8 mouse cellular contexts compared by ENCODE assay signal in genomic region chr11:101732518-101733440, GRCm38 (mm10). TPM values are rescaled to one million over a fixed set of nuclear protein-coding genes. Genes with fewer than 3 reads are reported as not detected.
DNase-seq lines count a peak whose midpoint lies in the region; ATAC-seq and TF ChIP-seq lines count a peak whose summit lies in the region.

TSS of gene Dhx8 (plus strand) at chr11:101732919.

- peak; percentile 97 for ATAC-seq in kidney, embryonic 14.5 days (ENCODE audit: low FRiP score, low TSS enrichment)
- peak; percentile 93 for ATAC-seq in limb, embryonic 15.5 days (ENCODE audit: insufficient number of reproducible peaks, low FRiP score, low TSS enrichment, low read depth)

- H3K36me3 ChIP-seq in kidney, embryonic 14.5 days (ENCODE audit: control insufficient read depth, insufficient read depth, low read length) = peaks cover 29% of the 10 kb centered on the region
- peaks cover 28% of the 10 kb centered on the region for H3K36me3 ChIP-seq in limb, embryonic 15.5 days

- H3K4me1 ChIP-seq in bone marrow macrophage, adult 2 months (ENCODE audit: control insufficient read depth, insufficient read depth, low read length) = peaks cover 21% of the 10 kb centered on the region
- H3K4me1 ChIP-seq in embryonic fibroblast, embryonic 13.5 days (ENCODE audit: control insufficient read depth, insufficient read depth, low read length) = no peaks in the 10 kb centered on the region
- peaks cover 4% of the 10 kb centered on the region; the same call in 1 of the 2 replicates for H3K4me1 ChIP-seq in kidney, embryonic 14.5 days (ENCODE audit: control insufficient read depth, insufficient read depth, low read length)
- peaks cover 9% of the 10 kb centered on the region; the same call in 1 of the 2 replicates for H3K4me1 ChIP-seq in limb, embryonic 15.5 days

- TF ChIP-seq CTCF in bone marrow macrophage, adult 2 months (IDR thresholded peaks at IDR 0.05; ENCODE audit: low read depth, low read length) = peak; percentile 99
- peak; percentile 97 for TF ChIP-seq CTCF in embryonic fibroblast, embryonic 13.5 days (IDR thresholded peaks at IDR 0.05; ENCODE audit: borderline replicate concordance, insufficient read depth, low read length)

- DNase-seq in A20 (ENCODE audit: low read depth, low spot score) = peak; percentile 99
- DNase-seq in heart, adult 9 months (ENCODE audit: low spot score in 2 of 2) = peak; percentile 97 to 99
- DNase-seq in monocyte, adult 2 months (ENCODE audit: low read depth in 1 of 2, low spot score in 2 of 2) = peak; percentile 93 to 96
- DNase-seq in spleen, postnatal 36 days (ENCODE audit: low spot score in 2 of 2) = peak; percentile 96 to 97

- peak within 1 kb of the TSS; percentile 89 for H3K4me3 ChIP-seq in bone marrow macrophage, adult 2 months (ENCODE audit: insufficient read depth, low read length)
- peak within 1 kb of the TSS; percentile 78 for H3K4me3 ChIP-seq in embryonic fibroblast, embryonic 13.5 days (ENCODE audit: insufficient read depth, low read length)
- peak within 1 kb of the TSS; percentile 74 for H3K4me3 ChIP-seq in kidney, embryonic 14.5 days (ENCODE audit: low read length)
- H3K4me3 ChIP-seq in limb, embryonic 15.5 days = peak within 1 kb of the TSS; percentile 76

- 0 out of 2 replicates have a peak, but pooled peaks have one; percentile 60 for TF ChIP-seq POLR2A in bone marrow macrophage, adult 2 months (IDR thresholded peaks at IDR 0.05; ENCODE audit: borderline replicate concordance, low read depth, low read length)
- peak; percentile 74 for TF ChIP-seq POLR2A in embryonic fibroblast, embryonic 13.5 days (IDR thresholded peaks at IDR 0.05; ENCODE audit: low read depth, low read length)

- H3K9ac ChIP-seq in kidney, embryonic 14.5 days (ENCODE audit: low read depth, low read length) = peak within 1 kb of the TSS; percentile 82
- H3K9ac ChIP-seq in limb, embryonic 15.5 days = peak within 1 kb of the TSS; percentile 69

- H3K9me3 ChIP-seq in kidney, embryonic 14.5 days (ENCODE audit: control insufficient read depth, low read length) = no peaks in the 10 kb centered on the region
- H3K9me3 ChIP-seq in limb, embryonic 15.5 days = no peaks in the 10 kb centered on the region

- H3K27ac ChIP-seq in bone marrow macrophage, adult 2 months (ENCODE audit: insufficient read depth, low read depth, low read length) = peak within 1 kb of the TSS; percentile 72
- peak within 1 kb of the TSS; percentile 14; the same call in 1 of the 2 replicates for H3K27ac ChIP-seq in embryonic fibroblast, embryonic 13.5 days (ENCODE audit: insufficient read depth, low read length)
- H3K27ac ChIP-seq in kidney, embryonic 14.5 days (ENCODE audit: low read depth, low read length) = 0 out of 2 replicates have a peak within 1 kb of the TSS, but pooled peaks have one; percentile 24
- H3K27ac ChIP-seq in limb, embryonic 15.5 days = peak within 1 kb of the TSS; percentile 62

- peak within 1 kb of the TSS; percentile 87 for H3K4me2 ChIP-seq in kidney, embryonic 14.5 days (replicated peaks; ENCODE audit: low read depth, low read length)
- peak within 1 kb of the TSS; percentile 67 for H3K4me2 ChIP-seq in limb, embryonic 15.5 days

- H3K27me3 ChIP-seq in kidney, embryonic 14.5 days (ENCODE audit: control insufficient read depth, insufficient read depth, low read length) = no peaks in the 10 kb centered on the region
- H3K27me3 ChIP-seq in limb, embryonic 15.5 days = no peaks in the 10 kb centered on the region

- under 1% methylated on average over 51 of the region's 51 CpGs for WGBS in kidney, embryonic 14.5 days
- WGBS in limb, embryonic 15.5 days = under 1% methylated on average over 51 of the region's 51 CpGs

RNA-seq across cellular contexts. Expression of gene Dhx8, which starts in this region (rescaled TPM):
- 22.3 and 24.4 TPM in 2 replicates for polyA plus RNA-seq in bone marrow macrophage, adult 2 months (2012; ENCODE audit: insufficient read depth, insufficient read length, missing spikeins)
- polyA plus RNA-seq in embryonic fibroblast, embryonic 13.5 days (2011; ENCODE audit: insufficient read length, low read depth, missing spikeins) = 27.1 and 29.4 TPM in 2 replicates
- 26.0 and 38.1 TPM in 2 replicates for polyA plus RNA-seq in kidney, embryonic 14.5 days (2014; fragmentation: Nextera tagmentation; extraction: Ambion mirVana)
- polyA plus RNA-seq in limb, embryonic 15.5 days (2015; fragmentation: Nextera tagmentation; extraction: Ambion mirVana) = 27.2 and 34.7 TPM in 2 replicates

Comparison
In these comparisons a context has a peak if more than half of its experiments do, and no peak if none do; other contexts are left out.
1. Peak in every context shown above with its lines: DNase-seq, ATAC-seq, H3K4me3 ChIP-seq and H3K27ac ChIP-seq.
2. H3K27ac ChIP-seq: peak in every context shown above with its lines; median percentile 72 in bone marrow macrophage, adult 2 months; 62 in limb, embryonic 15.5 days; 24 in kidney, embryonic 14.5 days; 14 in embryonic fibroblast, embryonic 13.5 days.